Mouse (Mus musculus): ENCODE results near the gene Nrp2. TPM values are rescaled to one million over a fixed set of nuclear protein-coding genes. Genes with fewer than 3 reads are reported as not detected.

Nrp2 gene
- polyA plus RNA-seq, 1 experiment from 2014 or later: 23.7 TPM

DNA sequence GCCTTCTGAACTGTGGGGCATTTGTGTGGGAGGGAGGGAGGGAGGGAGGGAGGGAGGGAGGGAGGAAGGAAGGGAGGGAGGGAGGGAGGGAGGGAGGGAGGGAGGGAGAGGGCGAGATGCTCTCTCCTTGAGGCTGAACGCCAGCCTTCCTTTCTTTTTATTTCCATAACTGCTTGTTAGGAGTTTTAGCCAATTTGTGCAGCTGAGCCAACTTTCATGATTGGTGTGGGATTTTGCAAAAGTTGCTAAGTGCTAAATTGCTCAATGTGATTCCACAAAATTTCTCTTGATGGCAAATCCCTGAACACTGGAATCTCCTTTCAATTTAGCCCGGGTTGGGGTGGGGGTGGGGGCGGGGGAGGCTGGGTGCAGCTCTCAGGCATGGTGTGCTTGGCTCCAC, 96.3 kb downstream of the Nrp2 start:
- ATAC-seq: no peak
- no peaks in the 10 kb centered on the region for H3K27me3 ChIP-seq (replicated peaks; ENCODE audit: control insufficient read depth, insufficient read depth, low read length)
- no peak overlapping the region for H3K4me3 ChIP-seq (ENCODE audit: low read length)
- no peaks in the 10 kb centered on the region for H3K9me3 ChIP-seq (ENCODE audit: control insufficient read depth, low read length)
- H3K4me1 ChIP-seq (ENCODE audit: control insufficient read depth, insufficient read depth, low read length): peaks cover 6% of the 10 kb centered on the region
- H3K4me2 ChIP-seq (ENCODE audit: low read depth, low read length): no peak overlapping the region
- H3K27ac ChIP-seq (ENCODE audit: low read length): no peak overlapping the region
- H3K36me3 ChIP-seq (ENCODE audit: control insufficient read depth, insufficient read depth, low read length): 0 out of 2 replicates have a peak, but pooled peaks cover 3% of the 10 kb centered on the region
- H3K9ac ChIP-seq (ENCODE audit: low read depth, low read length): no peak overlapping the region
- WGBS: 63% methylated on average over 4 of the region's 4 CpGs

- ATAC-seq: no peak
- Histone ChIP-seq H3K27me3 (replicated peaks; ENCODE audit: control insufficient read depth, insufficient read depth, low read length) (no peaks in the 10 kb centered on the region), H3K36me3 (ENCODE audit: control insufficient read depth, insufficient read depth, low read length) (0 out of 2 replicates have a peak, but pooled peaks cover 3% of the 10 kb centered on the region), H3K4me2 (ENCODE audit: low read depth, low read length) (no peak overlapping the region), H3K9me3 (ENCODE audit: control insufficient read depth, low read length) (no peaks in the 10 kb centered on the region), H3K9ac (ENCODE audit: low read depth, low read length) (no peak overlapping the region), H3K4me3 (ENCODE audit: low read length) (no peak overlapping the region), H3K4me1 (ENCODE audit: control insufficient read depth, insufficient read depth, low read length) (peaks cover 6% of the 10 kb centered on the region), H3K27ac (ENCODE audit: low read length) (no peak overlapping the region)
- WGBS: 88% methylated on average over 5 of the region's 5 CpGs
Observed at GRCm38 (mm10) chr1:62800351-62800750, 97.3 kb downstream of the Nrp2 start.

GRCm38 (mm10) chr1:62801429-62801828, 98.3 kb downstream of the Nrp2 start:
- no peak overlapping the region for H3K4me2 ChIP-seq (ENCODE audit: low read depth, low read length)
- H3K36me3 ChIP-seq (ENCODE audit: control insufficient read depth, insufficient read depth, low read length): no peaks in the 10 kb centered on the region
- H3K9ac ChIP-seq (ENCODE audit: low read depth, low read length): no peak overlapping the region
- WGBS: 75% methylated on average over 4 of the region's 4 CpGs
- no peak overlapping the region for H3K27ac ChIP-seq (ENCODE audit: low read length)
- H3K27me3 ChIP-seq (replicated peaks; ENCODE audit: control insufficient read depth, insufficient read depth, low read length): no peaks in the 10 kb centered on the region
- no peak overlapping the region for H3K4me3 ChIP-seq (ENCODE audit: low read length)
- ATAC-seq: no peak
- no peaks in the 10 kb centered on the region for H3K4me1 ChIP-seq (ENCODE audit: control insufficient read depth, insufficient read depth, low read length)
- no peaks in the 10 kb centered on the region for H3K9me3 ChIP-seq (ENCODE audit: control insufficient read depth, low read length)

- H3K9ac ChIP-seq (ENCODE audit: low read depth, low read length): no peak overlapping the region
- 74% methylated on average over 3 of the region's 3 CpGs for WGBS
- H3K4me3 ChIP-seq (ENCODE audit: low read length): no peak overlapping the region
- H3K36me3 ChIP-seq (ENCODE audit: control insufficient read depth, insufficient read depth, low read length): no peaks in the 10 kb centered on the region
- no peaks in the 10 kb centered on the region for H3K4me1 ChIP-seq (ENCODE audit: control insufficient read depth, insufficient read depth, low read length)
- no peak overlapping the region for H3K27ac ChIP-seq (ENCODE audit: low read length)
- no peaks in the 10 kb centered on the region for H3K27me3 ChIP-seq (replicated peaks; ENCODE audit: control insufficient read depth, insufficient read depth, low read length)
- no peak for ATAC-seq
- no peak overlapping the region for H3K4me2 ChIP-seq (ENCODE audit: low read depth, low read length)
- no peaks in the 10 kb centered on the region for H3K9me3 ChIP-seq (ENCODE audit: control insufficient read depth, low read length)
Observed at GRCm38 (mm10) chr1:62801842-62802241, 98.8 kb downstream of the Nrp2 start.

GRCm38 (mm10) chr1:62803544-62803943, 100.5 kb downstream of the Nrp2 start:
- no peak overlapping the region for H3K27ac ChIP-seq (ENCODE audit: low read length)

DNA sequence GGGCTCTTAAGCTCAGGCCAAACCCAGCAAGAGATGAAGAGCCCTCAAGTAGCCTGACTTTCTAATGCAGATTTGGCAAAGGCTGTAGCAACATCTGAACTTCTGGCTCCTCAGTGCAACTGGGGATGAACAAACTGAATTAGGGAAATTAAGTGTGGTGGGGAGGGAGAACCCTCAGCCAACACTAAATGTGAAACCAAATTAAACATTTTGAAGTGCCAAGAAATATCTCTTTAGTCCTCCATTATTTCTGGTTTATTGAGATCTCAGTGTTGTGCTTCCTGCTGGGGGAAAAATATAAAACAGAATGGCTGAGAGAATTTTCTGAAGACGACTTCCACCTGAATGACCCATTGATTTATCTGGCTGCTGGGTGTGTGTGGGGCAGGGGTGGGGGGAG, 102.9 kb downstream of the Nrp2 start:
- ATAC-seq: no peak
- WGBS: 25% methylated on average over 1 of the region's 1 CpGs
- Histone ChIP-seq H3K9me3 (ENCODE audit: control insufficient read depth, low read length) (no peaks in the 10 kb centered on the region), H3K36me3 (ENCODE audit: control insufficient read depth, insufficient read depth, low read length) (no peaks in the 10 kb centered on the region), H3K4me3 (ENCODE audit: low read length) (no peak overlapping the region), H3K4me1 (ENCODE audit: control insufficient read depth, insufficient read depth, low read length) (no peaks in the 10 kb centered on the region), H3K27ac (ENCODE audit: low read length) (no peak overlapping the region), H3K9ac (ENCODE audit: low read depth, low read length) (no peak overlapping the region), H3K4me2 (ENCODE audit: low read depth, low read length) (no peak overlapping the region), H3K27me3 (replicated peaks; ENCODE audit: control insufficient read depth, insufficient read depth, low read length) (no peaks in the 10 kb centered on the region)

More at GRCm38 (mm10) chr1:62803544-62803943, 100.5 kb downstream of the Nrp2 start:
- Histone ChIP-seq H3K36me3 (ENCODE audit: control insufficient read depth, insufficient read depth, low read length) (no peaks in the 10 kb centered on the region), H3K27me3 (replicated peaks; ENCODE audit: control insufficient read depth, insufficient read depth, low read length) (no peaks in the 10 kb centered on the region), H3K4me2 (ENCODE audit: low read depth, low read length) (no peak overlapping the region), H3K9ac (ENCODE audit: low read depth, low read length) (no peak overlapping the region), H3K9me3 (ENCODE audit: control insufficient read depth, low read length) (no peaks in the 10 kb centered on the region), H3K4me3 (ENCODE audit: low read length) (no peak overlapping the region), H3K4me1 (ENCODE audit: control insufficient read depth, insufficient read depth, low read length) (no peaks in the 10 kb centered on the region)
- no peak for ATAC-seq
- 66% methylated on average over 1 of the region's 1 CpGs for WGBS

- Histone ChIP-seq H3K36me3 (ENCODE audit: control insufficient read depth, insufficient read depth, low read length) (no peaks in the 10 kb centered on the region), H3K27me3 (replicated peaks; ENCODE audit: control insufficient read depth, insufficient read depth, low read length) (no peaks in the 10 kb centered on the region), H3K4me1 (ENCODE audit: control insufficient read depth, insufficient read depth, low read length) (no peaks in the 10 kb centered on the region), H3K9ac (ENCODE audit: low read depth, low read length) (no peak overlapping the region), H3K27ac (ENCODE audit: low read length) (no peak overlapping the region), H3K4me2 (ENCODE audit: low read depth, low read length) (no peak overlapping the region), H3K4me3 (ENCODE audit: low read length) (no peak overlapping the region), H3K9me3 (ENCODE audit: control insufficient read depth, low read length) (no peaks in the 10 kb centered on the region)
- no peak for ATAC-seq
- WGBS: 84% methylated on average over 4 of the region's 4 CpGs
Observed at GRCm38 (mm10) chr1:62808395-62808794, 105.3 kb downstream of the Nrp2 start.

DNA sequence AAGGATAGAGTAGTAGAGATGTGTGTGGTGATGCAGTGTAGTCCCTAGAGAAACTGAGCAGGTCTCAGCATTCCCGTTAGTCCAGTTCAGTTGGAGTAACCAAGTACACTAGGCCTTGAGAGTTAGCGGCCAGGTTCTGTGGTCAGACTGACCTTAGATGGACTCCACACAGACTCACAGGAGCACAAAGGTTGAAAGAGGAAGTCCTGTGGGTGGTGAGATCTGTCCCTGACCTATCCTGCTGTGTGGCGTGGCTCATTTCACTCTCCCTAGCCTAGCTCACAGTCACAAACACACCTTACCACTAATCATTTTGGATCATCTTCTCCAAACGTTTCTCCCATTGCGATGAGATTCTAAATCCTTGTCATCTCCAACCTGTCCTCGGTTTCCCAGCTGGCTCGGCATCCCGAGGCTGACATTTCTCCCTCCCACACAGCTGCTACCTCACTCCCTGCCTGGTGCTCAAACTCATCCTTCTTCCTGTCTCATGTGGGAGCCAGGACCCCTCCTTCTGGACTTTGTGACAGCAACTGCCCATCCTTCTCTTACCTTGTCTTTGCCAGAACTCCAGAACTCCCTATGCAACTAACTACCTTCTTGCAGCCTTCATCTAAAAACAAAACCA, 106.6 kb downstream of the Nrp2 start:
- H3K4me2 ChIP-seq (ENCODE audit: low read depth, low read length): no peak overlapping the region
- no peak overlapping the region for H3K9ac ChIP-seq (ENCODE audit: low read depth, low read length)
- H3K9me3 ChIP-seq (ENCODE audit: control insufficient read depth, low read length): no peaks in the 10 kb centered on the region
- H3K4me3 ChIP-seq (ENCODE audit: low read length): no peak overlapping the region
- no peak overlapping the region for H3K27ac ChIP-seq (ENCODE audit: low read length)
- 82% methylated on average over 8 of the region's 8 CpGs for WGBS
- ATAC-seq: no peak
- H3K36me3 ChIP-seq (ENCODE audit: control insufficient read depth, insufficient read depth, low read length): no peaks in the 10 kb centered on the region
- H3K27me3 ChIP-seq (replicated peaks; ENCODE audit: control insufficient read depth, insufficient read depth, low read length): no peaks in the 10 kb centered on the region
- H3K4me1 ChIP-seq (ENCODE audit: control insufficient read depth, insufficient read depth, low read length): no peaks in the 10 kb centered on the region

DNA sequence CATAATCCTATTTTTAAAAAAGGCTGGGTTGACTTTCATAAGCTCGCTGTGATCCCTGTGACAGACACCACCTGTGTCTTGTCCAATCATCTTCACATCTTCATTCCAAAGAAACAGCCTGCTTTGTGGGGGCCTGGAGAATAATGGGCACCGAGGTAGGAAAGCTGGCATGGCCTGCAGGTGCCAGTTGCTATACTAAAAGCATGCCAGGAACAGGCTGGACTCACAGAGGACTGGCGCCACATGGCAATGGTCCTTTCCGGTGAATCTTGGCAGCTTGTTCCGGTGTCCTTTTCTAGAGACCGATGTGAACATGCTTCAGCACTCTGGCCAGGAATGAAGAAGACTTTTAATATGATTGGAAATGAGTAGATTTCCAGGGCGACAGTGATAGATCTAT, 108.1 kb downstream of the Nrp2 start:
- H3K36me3 ChIP-seq (ENCODE audit: control insufficient read depth, insufficient read depth, low read length): no peaks in the 10 kb centered on the region
- H3K4me1 ChIP-seq (ENCODE audit: control insufficient read depth, insufficient read depth, low read length): no peaks in the 10 kb centered on the region
- H3K9me3 ChIP-seq (ENCODE audit: control insufficient read depth, low read length): no peaks in the 10 kb centered on the region
- H3K27ac ChIP-seq (ENCODE audit: low read length): no peak overlapping the region
- H3K9ac ChIP-seq (ENCODE audit: low read depth, low read length): no peak overlapping the region
- H3K4me3 ChIP-seq (ENCODE audit: low read length): no peak overlapping the region
- H3K4me2 ChIP-seq (ENCODE audit: low read depth, low read length): no peak overlapping the region
- ATAC-seq: no peak
- 86% methylated on average over 7 of the region's 7 CpGs for WGBS
- no peaks in the 10 kb centered on the region for H3K27me3 ChIP-seq (replicated peaks; ENCODE audit: control insufficient read depth, insufficient read depth, low read length)
